Mouse (Mus musculus): Measurements from ENCODE around the gene Ntsr1. TPM values are rescaled to one million over a fixed set of nuclear protein-coding genes. Genes with fewer than 3 reads are reported as not detected.

Ntsr1 gene
- total RNA-seq, 1 experiment from 2014 or later: not detected

DNA sequence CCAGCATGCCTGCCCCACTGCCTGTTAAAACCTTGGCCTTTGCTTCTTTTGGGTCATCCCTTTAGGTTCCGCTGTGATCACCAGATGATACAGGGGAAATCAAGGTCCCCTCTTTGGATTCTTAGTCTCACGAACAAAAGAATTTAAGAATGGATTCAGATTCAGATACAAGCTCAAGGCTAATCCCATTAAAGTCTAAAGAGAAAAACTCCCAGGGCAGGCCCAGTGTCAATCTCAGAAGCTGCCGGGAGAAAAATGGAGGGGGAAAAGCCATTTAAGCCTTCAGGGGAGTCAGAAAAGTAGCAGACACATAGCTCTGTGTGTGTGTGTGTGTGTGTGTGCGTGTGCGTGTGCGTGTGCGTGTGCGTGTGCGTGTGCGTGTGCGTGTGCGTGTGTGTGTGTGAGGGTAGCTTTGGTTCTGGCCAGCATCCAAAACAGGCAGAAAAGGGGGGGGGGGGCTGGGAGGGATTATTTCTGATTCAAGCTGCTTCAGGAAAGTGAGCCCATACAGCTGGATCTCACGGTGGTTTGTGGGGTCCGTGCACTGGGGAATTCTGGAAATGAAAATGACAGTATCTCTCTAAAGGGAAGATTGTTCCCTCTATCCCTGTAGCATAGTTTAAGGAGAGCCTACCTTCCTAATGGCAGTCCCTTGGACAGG is 8.8 kb downstream of the Ntsr1 start:
- DNase-seq: no peak

DNA sequence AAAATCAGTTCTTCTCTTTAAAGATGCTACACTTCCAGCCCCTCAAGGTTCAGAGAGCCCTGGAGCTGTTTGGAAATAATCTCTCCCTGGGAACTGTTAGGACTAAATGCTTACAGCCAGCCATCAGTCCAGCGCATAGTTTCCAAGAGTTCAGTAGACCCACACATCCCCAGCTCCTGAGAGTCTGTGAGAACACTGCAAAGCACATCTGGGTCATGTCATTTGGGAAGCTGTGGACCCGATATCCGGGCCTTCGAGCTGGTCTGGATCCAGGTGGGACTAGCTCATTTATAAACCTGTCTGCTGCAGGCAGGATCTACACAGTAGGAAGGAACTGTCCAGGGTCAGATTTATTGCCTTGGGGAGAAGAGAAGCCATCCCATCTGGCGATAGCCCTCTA is 11.1 kb downstream of the Ntsr1 start:
- no peak for DNase-seq

DNA sequence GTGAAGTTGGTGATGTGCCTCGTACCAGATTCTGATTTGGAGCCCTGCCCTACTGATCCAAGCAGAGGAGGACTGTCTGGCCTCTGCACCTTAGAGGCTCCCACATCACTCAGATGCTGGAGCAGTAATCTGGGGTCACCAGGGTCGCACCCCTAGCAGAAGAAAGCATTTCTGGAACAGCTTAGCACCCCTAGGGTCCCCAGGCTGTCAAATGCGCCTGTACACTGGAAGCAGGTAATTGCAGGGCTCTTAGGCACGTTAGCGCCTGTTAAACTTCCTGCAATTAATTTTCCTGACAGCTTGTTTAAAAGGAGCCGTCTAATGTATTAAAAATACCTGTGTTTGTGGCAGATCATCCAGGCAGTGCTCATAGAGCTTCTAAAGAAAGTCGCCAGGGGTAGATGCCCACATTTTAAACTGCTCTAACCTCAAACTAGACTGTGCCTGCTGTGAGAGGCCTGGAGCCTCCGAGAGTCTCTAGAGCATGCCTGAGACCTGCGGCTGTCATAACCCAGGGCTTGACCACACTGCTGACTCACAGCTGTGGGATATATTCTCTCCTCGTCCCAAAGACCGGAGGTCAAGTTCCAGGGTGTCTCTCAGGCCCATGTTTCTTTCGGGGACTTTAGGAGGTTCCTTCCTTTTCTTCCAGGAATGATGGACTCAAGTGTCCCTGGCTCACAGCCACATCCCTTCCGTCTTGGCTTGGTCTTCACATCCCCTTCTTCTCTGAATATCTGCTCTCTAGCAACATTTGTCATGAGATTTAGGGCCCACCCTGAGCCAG is 12.3 kb downstream of the Ntsr1 start:
- no peak for DNase-seq

DNA sequence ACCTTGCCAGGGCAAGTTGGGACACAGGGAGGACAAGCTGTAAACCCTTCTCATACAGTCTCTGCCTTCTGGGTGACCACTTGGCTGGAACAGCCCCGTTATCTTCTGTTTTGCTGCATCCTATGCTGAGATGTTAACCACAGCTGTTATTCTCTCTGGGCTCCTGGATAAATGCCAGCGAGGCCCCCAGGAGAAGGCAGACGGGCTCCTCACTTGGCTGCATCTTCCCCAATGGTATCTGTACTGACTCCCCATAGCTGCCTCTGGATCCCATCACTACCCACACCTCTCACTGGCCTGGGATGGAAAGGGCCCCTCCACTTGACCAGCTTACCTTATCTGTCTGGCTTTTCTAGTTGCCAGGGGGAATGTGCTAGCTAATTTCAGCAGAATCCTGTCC is 13.2 kb downstream of the Ntsr1 start:
- no peak for DNase-seq

DNA sequence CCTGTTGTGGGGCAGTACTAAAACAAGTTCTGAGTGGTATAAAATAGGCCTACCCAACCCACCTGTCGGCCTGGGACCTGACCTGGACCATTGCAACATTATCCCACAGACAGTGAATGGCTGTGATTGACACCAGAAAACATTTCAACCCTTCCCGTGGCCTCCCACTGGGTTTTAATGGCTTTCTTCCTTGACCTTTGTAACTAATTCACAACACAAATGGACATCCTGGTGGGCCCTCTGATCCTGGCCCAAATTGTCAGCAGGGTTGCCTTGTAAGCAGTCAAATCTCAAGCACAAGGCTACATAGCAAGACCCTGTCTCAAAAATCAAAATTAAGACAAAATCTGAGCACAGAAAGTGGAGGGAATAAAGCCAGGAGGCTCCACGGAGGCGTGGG is 14.1 kb downstream of the Ntsr1 start:
- DNase-seq: no peak

DNA sequence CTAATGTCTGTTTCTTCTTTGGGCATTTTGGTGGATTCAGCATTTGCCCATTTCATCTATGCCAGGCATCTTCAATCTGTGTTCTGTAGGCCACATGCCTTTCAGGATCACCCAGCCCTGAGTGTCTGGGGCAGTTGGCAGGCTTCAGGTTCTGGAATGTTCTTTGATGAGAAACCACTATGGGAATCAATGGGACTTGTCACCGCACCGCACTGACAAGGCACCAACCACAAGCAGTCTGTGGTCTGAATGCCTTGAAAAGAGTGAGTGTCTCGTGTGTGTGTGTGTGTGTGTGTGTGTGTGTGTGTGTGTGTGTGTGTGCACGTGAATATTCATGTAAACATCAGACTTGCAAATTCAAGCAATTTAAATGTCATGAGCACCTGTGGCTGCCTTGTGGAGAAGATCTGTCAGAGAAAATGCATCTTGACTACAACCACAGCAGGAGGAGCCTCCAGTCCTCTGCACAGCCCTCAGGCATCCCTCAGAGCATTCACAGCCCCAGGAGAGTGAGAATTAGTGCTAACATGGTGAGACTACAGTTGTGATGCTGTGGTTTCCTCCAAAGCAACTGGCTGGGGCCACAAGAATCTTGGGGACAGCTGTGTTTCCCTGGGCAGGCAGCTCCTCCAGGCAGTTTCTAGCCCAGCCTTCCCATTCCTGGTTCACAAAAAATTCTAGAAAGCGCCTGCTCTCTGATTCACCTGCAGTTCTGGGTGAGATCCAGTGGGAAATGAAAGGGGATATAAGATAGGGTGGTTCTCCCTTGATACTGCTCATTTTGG is 21.9 kb downstream of the Ntsr1 start:
- no peak for DNase-seq

- peak; percentile 34 for DNase-seq
These were observed 23.0 kb downstream of the Ntsr1 start for GRCm38 (mm10) chr2:180522825-180523224.

GRCm38 (mm10) chr2:180527447-180527846 is 27.7 kb downstream of the Ntsr1 start:
- DNase-seq: no peak

DNA sequence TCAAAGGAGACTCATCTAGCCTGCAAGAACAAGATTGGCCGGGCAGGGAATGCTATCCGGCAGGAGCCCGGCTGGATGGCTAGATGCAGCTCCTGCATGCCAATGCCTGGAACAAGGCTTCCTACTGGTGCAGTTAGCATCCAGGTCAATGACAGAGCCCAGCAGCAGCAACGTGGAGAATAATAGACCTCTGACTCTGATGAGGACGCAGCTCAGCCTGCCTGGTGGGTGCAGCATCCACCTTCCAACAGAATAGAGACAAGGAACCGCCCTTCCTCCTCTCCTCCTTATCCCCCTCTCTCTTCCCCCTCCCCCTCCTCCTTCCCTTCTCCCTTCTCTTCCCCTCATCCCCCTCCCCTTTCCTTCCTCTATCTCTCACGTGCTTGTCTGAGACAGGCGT is 28.1 kb downstream of the Ntsr1 start:
- no peak for DNase-seq

DNA sequence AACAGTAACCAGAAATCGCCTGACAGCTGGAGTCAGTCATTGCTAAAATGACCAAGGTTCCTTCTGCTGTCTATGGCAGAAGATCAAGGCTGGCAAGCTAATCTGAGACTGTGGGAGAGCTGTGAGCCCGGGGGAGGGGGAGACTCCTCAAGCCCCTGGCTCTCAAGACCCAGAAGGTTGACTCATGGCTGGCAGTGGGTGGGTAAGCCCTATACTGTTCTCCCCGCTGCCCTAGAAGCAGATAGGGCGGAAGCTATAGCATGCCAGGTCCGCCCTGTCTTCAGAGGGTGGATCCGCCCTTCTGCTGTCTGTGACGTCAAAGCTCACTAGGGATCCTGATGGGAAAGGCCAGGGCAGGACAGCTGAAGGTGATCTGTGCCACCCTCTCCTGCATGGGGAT is 30.4 kb downstream of the Ntsr1 start:
- DNase-seq: peak; percentile 34

DNA sequence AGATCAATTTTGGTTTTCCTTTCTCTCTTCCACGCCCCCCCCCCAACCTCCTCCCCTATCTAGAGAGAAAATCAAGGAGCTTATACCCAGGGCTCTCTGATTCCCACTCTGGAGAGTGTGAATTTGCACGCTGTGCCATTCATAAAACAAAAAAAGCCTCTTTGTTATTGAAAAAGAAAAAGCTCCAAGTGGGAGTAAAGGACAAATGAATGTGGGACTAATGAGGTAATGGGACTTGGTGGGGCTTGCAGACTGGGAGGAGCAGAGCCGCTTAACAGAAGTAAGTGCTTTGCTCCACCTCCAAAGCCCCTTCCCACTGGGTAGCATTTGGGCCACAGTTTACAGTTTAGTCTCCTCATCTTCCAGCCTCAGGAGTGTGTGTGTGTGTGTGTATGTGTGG is 30.8 kb downstream of the Ntsr1 start:
- no peak for DNase-seq

- peak; percentile 23 for DNase-seq
These were observed 32.1 kb downstream of the Ntsr1 start for GRCm38 (mm10) chr2:180531671-180532385.

DNA sequence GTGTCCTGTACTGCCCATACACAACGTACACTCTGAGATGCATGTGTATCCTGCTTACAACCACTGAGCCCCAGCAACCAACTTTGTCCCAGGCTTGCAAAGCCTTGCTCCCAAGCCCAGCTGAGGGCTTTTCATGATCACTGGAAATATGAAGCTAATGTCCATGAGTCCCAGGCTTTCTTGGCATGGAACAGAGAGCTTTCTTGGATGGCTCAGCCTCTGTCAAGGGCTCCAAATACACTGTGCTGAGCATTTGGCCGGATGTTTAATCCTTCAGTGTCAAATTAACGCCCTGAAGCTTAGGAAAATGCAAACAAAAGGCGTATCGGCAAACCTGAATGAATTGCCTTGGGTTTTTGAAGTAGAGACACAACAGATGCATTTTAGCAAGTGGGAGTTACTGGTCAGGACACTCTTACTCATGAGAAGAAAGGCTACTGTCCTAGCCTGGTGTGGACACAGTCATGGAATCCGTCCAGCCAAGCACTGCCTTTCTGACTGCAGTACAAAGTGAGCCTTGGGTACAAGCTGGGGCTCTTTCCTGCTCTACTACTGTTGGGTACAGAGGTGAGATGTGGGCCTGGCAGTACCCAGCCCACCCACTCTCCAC is 32.7 kb downstream of the Ntsr1 start:
- DNase-seq: no peak

DNA sequence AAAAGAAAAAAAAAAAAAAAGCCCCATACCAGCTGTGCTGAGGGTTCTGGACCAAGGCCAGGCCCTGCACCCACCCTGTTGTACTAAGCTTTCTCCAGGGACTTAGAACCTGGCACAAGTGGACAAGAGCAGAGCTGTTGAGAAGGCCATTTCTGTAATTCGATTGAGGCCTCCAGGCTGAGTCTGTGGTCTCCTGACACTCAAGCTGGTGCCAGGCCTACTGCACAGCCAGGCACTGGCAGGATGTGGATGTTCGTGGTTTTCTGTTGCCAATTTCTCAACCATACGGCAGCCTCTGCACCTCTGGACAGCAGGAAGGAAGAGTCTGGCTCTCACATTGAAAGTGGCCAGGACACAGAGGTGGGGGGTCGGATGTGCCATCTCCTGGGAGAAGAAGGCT is 33.5 kb downstream of the Ntsr1 start:
- no peak for DNase-seq

DNA sequence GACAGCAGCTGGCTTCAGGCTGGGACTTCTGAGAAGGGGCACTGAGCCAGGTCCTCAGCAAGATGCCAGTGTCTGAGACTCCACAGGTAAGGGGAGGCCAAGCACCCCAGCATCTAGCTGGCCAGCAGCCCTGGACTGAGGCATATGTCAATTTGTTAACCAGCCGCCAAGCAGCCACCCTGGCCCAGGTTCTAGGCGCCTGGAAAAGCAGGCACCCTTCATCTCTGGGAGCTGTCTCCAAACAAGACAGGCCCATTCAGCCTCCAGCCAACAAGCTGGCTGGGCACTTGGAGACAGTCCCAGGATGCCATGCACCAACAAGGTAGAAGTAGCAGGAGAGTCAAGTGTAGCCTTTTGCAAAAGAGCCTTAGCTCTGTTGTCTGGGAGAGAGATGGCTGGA is 43.9 kb downstream of the Ntsr1 start:
- DNase-seq: no peak

GRCm38 (mm10) chr2:180545046-180545445 is 45.3 kb downstream of the Ntsr1 start:
- no peak for DNase-seq

DNA sequence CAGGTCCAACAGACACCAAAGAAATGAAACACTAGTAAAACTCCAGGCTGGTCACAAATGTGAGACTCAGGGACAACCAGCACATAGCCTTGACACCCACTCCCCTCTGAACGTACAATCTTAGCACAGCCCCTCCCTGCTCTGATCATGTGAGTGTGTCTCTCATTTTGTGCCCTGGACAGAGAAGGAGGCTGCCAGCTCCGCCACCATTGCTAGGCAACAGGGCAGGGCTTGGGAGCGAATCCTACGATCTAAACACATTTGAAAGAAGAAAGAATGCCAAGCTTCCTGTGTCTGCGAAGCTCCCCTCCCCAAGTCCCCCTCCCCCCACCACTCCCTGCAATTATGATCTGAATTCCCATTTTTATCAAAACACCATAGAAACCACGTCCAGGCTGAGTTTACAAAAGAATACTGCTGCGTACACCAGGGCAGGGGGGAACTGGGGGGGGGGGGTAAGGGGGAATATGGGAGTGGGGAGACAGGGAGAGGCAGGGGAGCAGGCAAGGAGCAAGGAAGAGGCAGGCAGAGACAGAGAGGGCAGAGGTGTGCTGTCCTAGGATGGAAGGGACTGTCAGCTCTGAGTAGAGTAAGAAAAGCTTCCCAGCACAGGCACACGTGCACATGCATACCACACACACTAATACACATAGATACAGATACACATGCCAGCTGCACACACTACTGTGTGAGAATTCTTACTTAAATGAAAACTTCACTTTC is 47.8 kb downstream of the Ntsr1 start:
- no peak for DNase-seq

GRCm38 (mm10) chr2:180552340-180552739 is 52.6 kb downstream of the Ntsr1 start:
- DNase-seq: no peak

DNA sequence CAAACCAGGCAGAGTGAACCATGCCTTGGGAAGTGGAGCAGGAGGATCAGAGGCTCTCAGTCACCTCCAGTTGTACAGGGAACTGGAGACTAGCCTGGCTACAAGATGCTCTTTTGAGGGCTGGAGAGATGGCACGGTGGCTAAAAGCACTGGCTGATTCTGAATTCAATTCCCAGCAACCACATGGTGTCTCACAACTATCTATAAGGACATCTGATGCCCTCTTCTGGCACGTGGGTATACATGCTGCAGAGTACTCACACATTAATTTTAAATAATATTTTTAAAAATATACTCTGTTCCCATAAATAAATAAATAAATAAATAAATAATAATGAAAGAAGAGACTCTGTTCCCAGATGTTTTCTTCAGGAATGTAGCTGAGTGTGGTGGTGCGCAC is 55.4 kb downstream of the Ntsr1 start:
- no peak for DNase-seq

- no peak for DNase-seq
These were observed 56.7 kb downstream of the Ntsr1 start for GRCm38 (mm10) chr2:180556470-180556869.

DNA sequence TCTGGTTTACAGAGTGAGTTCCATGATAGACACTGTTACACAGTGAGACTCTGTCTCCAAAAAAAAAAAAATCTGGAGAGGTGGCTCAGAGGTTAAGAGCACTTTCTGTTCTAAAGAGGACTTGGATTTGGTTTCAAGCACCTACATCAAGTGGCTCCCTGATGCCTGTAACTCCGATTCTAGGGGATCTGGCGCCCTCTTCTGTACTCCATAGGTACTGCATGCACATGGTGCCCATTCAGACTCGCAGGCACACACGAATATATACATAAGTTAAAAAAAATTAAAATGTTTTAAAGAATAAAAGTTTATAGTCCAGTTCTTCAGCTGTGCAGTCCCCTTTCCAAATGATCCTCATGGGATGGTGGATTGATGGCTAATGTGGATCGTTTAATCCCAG is 60.5 kb downstream of the Ntsr1 start:
- DNase-seq: no peak

Measured in adrenal gland, postnatal 14 days (tissue).